Comparison of ENCODE assay signal across 9 mouse cellular contexts in genomic region chr3:34648833-34649719, GRCm38 (mm10). TPM values are rescaled to one million over a fixed set of nuclear protein-coding genes. Genes with fewer than 3 reads are reported as not detected.
DNase-seq lines count a peak whose midpoint lies in the region; ATAC-seq and TF ChIP-seq lines count a peak whose summit lies in the region.
"Had no signal": no experiment of that assay in that cellular context is flagged by ENCODE, and none has a peak within 500 bp of the region (broad histone marks: within the 10 kb centered on the region; RNA-seq: fewer than 3 reads in every experiment).

No protein-coding gene starts in this region.

- no peaks in the 10 kb centered on the region for H3K9me3 ChIP-seq in heart, embryonic 10.5 days
- H3K9me3 ChIP-seq in ES-E14 (ENCODE audit: control insufficient read depth, insufficient read depth, low read depth, low read length): no peaks in the 10 kb centered on the region
- H3K9me3 ChIP-seq in forebrain, postnatal 0 days (ENCODE audit: low read length): no peaks in the 10 kb centered on the region
- no peaks in the 10 kb centered on the region for H3K9me3 ChIP-seq in lung, postnatal 0 days (ENCODE audit: low read length)

- H3K27ac ChIP-seq in heart, embryonic 10.5 days: 0 out of 2 replicates have a peak overlapping the region, but pooled peaks have one; percentile 1
- H3K27ac ChIP-seq in ES-E14 (ENCODE audit: insufficient read depth, low read depth, low read length, poor library complexity, severe bottlenecking): peak overlapping the region; percentile 88
- peak overlapping the region; percentile 90 for H3K27ac ChIP-seq in forebrain, postnatal 0 days (ENCODE audit: low read depth, low read length)
- no peak overlapping the region for H3K27ac ChIP-seq in lung, postnatal 0 days (ENCODE audit: low read length)

- in situ Hi-C loops in ES-E14 (cut with MboI; ENCODE audit: low sequenced_read_pairs in 2 of 2, unreplicated experiment in 2 of 2): no loop called here

- TF ChIP-seq CTCF in forebrain, postnatal 0 days (IDR thresholded peaks at IDR 0.05; ENCODE audit: low read depth): no peak
- no peak for TF ChIP-seq CTCF in lung, postnatal 0 days (IDR thresholded peaks at IDR 0.05)

- WGBS in heart, embryonic 10.5 days: under 1% methylated on average over 50 of the region's 50 CpGs
- WGBS in forebrain, postnatal 0 days: 2% methylated on average over 50 of the region's 50 CpGs
- 4% methylated on average over 48 of the region's 50 CpGs for WGBS in lung, postnatal 0 days

- H3K36me3 ChIP-seq in heart, embryonic 10.5 days: no peaks in the 10 kb centered on the region
- peaks cover 16% of the 10 kb centered on the region for H3K36me3 ChIP-seq in ES-E14 (ENCODE audit: control insufficient read depth, insufficient read depth, low read length, poor library complexity, severe bottlenecking)
- H3K36me3 ChIP-seq in forebrain, postnatal 0 days (ENCODE audit: insufficient read depth): no peaks in the 10 kb centered on the region
- H3K36me3 ChIP-seq in lung, postnatal 0 days (ENCODE audit: insufficient read depth, low read length): no peaks in the 10 kb centered on the region

- H3K4me3 ChIP-seq in heart, embryonic 10.5 days: peak overlapping the region; percentile 64
- H3K4me3 ChIP-seq in ES-E14 (ENCODE audit: insufficient read depth in 1 of 2, low read depth in 1 of 2, low read length in 2 of 2, poor library complexity in 1 of 2, severe bottlenecking in 1 of 2): peak overlapping the region; percentile 66 to 70
- H3K4me3 ChIP-seq in forebrain, postnatal 0 days (ENCODE audit: low read depth, low read length): peak overlapping the region; percentile 50
- peak overlapping the region; percentile 39; the same call in 1 of the 2 replicates for H3K4me3 ChIP-seq in lung, postnatal 0 days (ENCODE audit: low read depth, low read length)
- H3K4me3 ChIP-seq: erythroblast, embryonic 14.5 days had no signal

- H3K27me3 ChIP-seq in heart, embryonic 10.5 days (ENCODE audit: insufficient read depth, poor library complexity, severe bottlenecking): peaks cover 74% of the 10 kb centered on the region
- H3K27me3 ChIP-seq in forebrain, postnatal 0 days (ENCODE audit: insufficient read depth, low read length): no peaks in the 10 kb centered on the region
- peaks cover 81% of the 10 kb centered on the region for H3K27me3 ChIP-seq in lung, postnatal 0 days (replicated peaks; ENCODE audit: insufficient read depth, low read length)

- no peak for DNase-seq in heart, embryonic 10.5 days (ENCODE audit: low spot score)
- DNase-seq in heart, postnatal 4 days: no peak
- DNase-seq in ES-E14 (ENCODE audit: low read depth, low spot score): no peak
- no peak for DNase-seq in forebrain, postnatal 0 days
- peak; percentile 23 for DNase-seq in lung, postnatal 0 days (ENCODE audit: low spot score)
- no peak for DNase-seq in spleen, adult 12 weeks (ENCODE audit: low spot score)
- DNase-seq in testis, postnatal 10 days (ENCODE audit: low spot score): no peak

- peak; percentile 57 for ATAC-seq in forebrain, postnatal 0 days
- ATAC-seq in lung, postnatal 0 days: peak; percentile 48
- ATAC-seq in CD4-positive, CD25-positive, alpha-beta regulatory T cell, adult 4 months: no peak

- H3K9ac ChIP-seq in ES-E14 (ENCODE audit: insufficient read depth, low read depth, low read length, poor library complexity, severe bottlenecking): peak overlapping the region; percentile 92
- H3K9ac ChIP-seq in forebrain, postnatal 0 days: peak overlapping the region; percentile 61
- no peak overlapping the region for H3K9ac ChIP-seq in lung, postnatal 0 days (replicated peaks; ENCODE audit: low read depth)

- H3K4me2 ChIP-seq in forebrain, postnatal 0 days (ENCODE audit: low read depth): peak overlapping the region; percentile 69
- H3K4me2 ChIP-seq in lung, postnatal 0 days (replicated peaks; ENCODE audit: low read depth, low read length): peak overlapping the region; percentile 52

- H3K4me1 ChIP-seq in heart, embryonic 10.5 days: peaks cover 27% of the 10 kb centered on the region
- H3K4me1 ChIP-seq in ES-E14 (ENCODE audit: control insufficient read depth in 2 of 2, insufficient read depth in 2 of 2, low read length in 2 of 2, poor library complexity in 1 of 2): peaks cover 0 to 4% of the 10 kb centered on the region in 2 experiments; a peak in 2 of 4 replicates
- H3K4me1 ChIP-seq in forebrain, postnatal 0 days (ENCODE audit: insufficient read depth): no peaks in the 10 kb centered on the region
- H3K4me1 ChIP-seq in lung, postnatal 0 days (ENCODE audit: insufficient read depth, low read depth, low read length): peaks cover 3% of the 10 kb centered on the region; the same call in 1 of the 2 replicates

- TF ChIP-seq EP300 in lung, postnatal 0 days (IDR thresholded peaks at IDR 0.05): no peak

TF ChIP-seq in ES-E14, 5 proteins besides CTCF, POLR2A, EP300 and RAD21:
- TF ChIP-seq CHD2 (IDR thresholded peaks at IDR 0.05; ENCODE audit: low read depth, low read length): no peak
- no peak; the same call in 1 of the 2 replicates for TF ChIP-seq HCFC1 (IDR thresholded peaks at IDR 0.05; ENCODE audit: borderline replicate concordance, insufficient read depth, low read length)
- TF ChIP-seq MAFK (IDR thresholded peaks at IDR 0.05; ENCODE audit: insufficient read depth, low read depth, low read length): no peak
- no peak for TF ChIP-seq ZC3H11A (IDR thresholded peaks at IDR 0.05; ENCODE audit: borderline replicate concordance, low read depth, low read length)
- no peak for TF ChIP-seq ZNF384 (IDR thresholded peaks at IDR 0.05; ENCODE audit: low read depth, low read length)

RNA-seq across cellular contexts. Expression of gene Sox2, which starts 1.1 kb away (rescaled TPM):
- 0.20 and 0.77 TPM in 2 replicates for polyA plus RNA-seq in heart, embryonic 10.5 days (2016; fragmentation: Nextera tagmentation; extraction: Ambion mirVana)
- not detected for total RNA-seq in heart, postnatal 4 days (2021)
- 175 and 179 TPM in 2 replicates for total RNA-seq in ES-E14 (2012; rRNA removed)
- 80.9 and 120 TPM in 2 replicates for total RNA-seq in forebrain, postnatal 0 days (2014; rRNA removed)
- 23.1 and 31.0 TPM in 2 replicates for polyA plus RNA-seq in forebrain, postnatal 0 days (2015; fragmentation: Nextera tagmentation; extraction: Ambion mirVana)
- 2.8 and 3.2 TPM in 2 replicates for polyA plus RNA-seq in lung, postnatal 0 days (2015; fragmentation: Nextera tagmentation; extraction: Ambion mirVana)
- polyA plus RNA-seq in CD4-positive, CD25-positive, alpha-beta regulatory T cell, adult 4 months (2017; shearing (Covaris generic)): not detected
- polyA plus RNA-seq: erythroblast, embryonic 14.5 days had no signal
